Mouse (Mus musculus) kidney, embryonic 14.5 days (tissue): ENCODE data around the gene Ccdc83. TPM values are rescaled to one million over a fixed set of nuclear protein-coding genes. Genes with fewer than 3 reads are reported as not detected.

Experiments
- ATAC-seq: fragments of 200-750 bp; cut with Nextera tagmentation; 2 replicates; pipeline ENCODE4 v1.8.0; 2017; ENCODE audit warnings: moderate number of reproducible peaks, mild to moderate bottlenecking, moderate TSS enrichment, moderate library complexity; ENCODE audit not compliant: low FRiP score, low TSS enrichment
- H3K27ac ChIP-seq: fragments of 300-500 bp; sonication (generic); 2 replicates; pipeline ENCODE4 v1.5.1; 2014; ENCODE audit warnings: low read depth, mild to moderate bottlenecking, low read length, moderate library complexity, mixed read lengths
- H3K27me3 ChIP-seq: fragments of 300-500 bp; sonication (generic); 2 replicates; pipeline ENCODE4 v1.6.1; 2014; ENCODE audit warnings: mild to moderate bottlenecking, low read length; ENCODE audit not compliant: control insufficient read depth, insufficient read depth
- H3K36me3 ChIP-seq: fragments of 300-500 bp; sonication (generic); 2 replicates; pipeline ENCODE4 v1.6.1; 2014; ENCODE audit warnings: low read length, mixed read lengths; ENCODE audit not compliant: control insufficient read depth, insufficient read depth
- H3K4me1 ChIP-seq: fragments of 300-500 bp; sonication (generic); 2 replicates; pipeline ENCODE4 v1.6.1; 2014; ENCODE audit warnings: low read length, mixed read lengths; ENCODE audit not compliant: control insufficient read depth, insufficient read depth
- H3K4me2 ChIP-seq: fragments of 300-500 bp; sonication (generic); replicated peaks from 2 replicates; pipeline ENCODE4 v1.6.1; 2014; ENCODE audit warnings: low read depth, mild to moderate bottlenecking, low read length
- H3K4me3 ChIP-seq: fragments of 300-500 bp; sonication (generic); 2 replicates; pipeline ENCODE4 v1.5.1; 2014; ENCODE audit warnings: mild to moderate bottlenecking, low read length
- H3K9ac ChIP-seq: fragments of 300-500 bp; sonication (generic); 2 replicates; pipeline ENCODE4 v1.6.1; 2014; ENCODE audit warnings: low read depth, mild to moderate bottlenecking, low read length, moderate library complexity
- H3K9me3 ChIP-seq: fragments of 300-500 bp; sonication (generic); 2 replicates; pipeline ENCODE4 v1.6.1; 2016; ENCODE audit warnings: low read length; ENCODE audit not compliant: control insufficient read depth
- WGBS: fragments of 180-500 bp; shearing (Covaris S2); extraction: QIAGEN DNeasy Blood & Tissue Kit; methylation state at CpG from one replicate; pipeline ENCODE4 v1.1.7; 2014; 5-methylcytosine and 5-hydroxymethylcytosine counted together
- polyA plus RNA-seq: library from polyadenylated mRNA; unstranded; fragments of >200 nt; fragmentation: Nextera tagmentation; extraction: Ambion mirVana; gene quantifications from 2 replicates; pipeline ENCODE4 v1.2.1, GENCODE M21; 2014

Gene Ccdc83
- polyA plus RNA-seq, 1 experiment from 2014 or later, result not detected

DNA sequence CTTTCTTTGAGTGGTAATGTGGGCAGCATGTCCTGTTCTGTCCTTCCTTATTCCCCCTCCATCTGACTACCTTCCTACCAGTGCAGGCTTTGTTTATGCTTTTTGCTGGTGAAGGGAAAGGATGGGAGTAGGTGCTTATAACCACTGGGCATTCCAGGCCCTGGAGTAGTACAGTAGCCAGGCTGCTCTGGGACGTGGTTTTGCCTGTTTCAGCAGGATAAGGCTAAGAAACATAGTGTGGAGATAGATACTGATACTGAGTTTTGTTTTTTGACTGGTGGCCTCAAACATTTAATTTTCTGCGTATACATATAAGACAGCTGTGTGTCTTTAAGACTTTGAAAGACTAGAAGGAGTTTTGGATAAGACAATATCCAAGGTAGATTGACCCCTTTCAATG is 61.7 kb downstream of the Ccdc83 start:
- WGBS, result 89% methylated on average over 2 of the region's 2 CpGs
- H3K27ac ChIP-seq, result no peak overlapping the region

GRCm38 (mm10) chr7:90201877-90202465 is 63.6 kb downstream of the Ccdc83 start:
- H3K9ac ChIP-seq, result no peak overlapping the region
- no peaks in the 10 kb centered on the region for H3K27me3 ChIP-seq
- H3K4me2 ChIP-seq, result no peak overlapping the region
- no peak for ATAC-seq
- no peak overlapping the region for H3K27ac ChIP-seq
- H3K9me3 ChIP-seq, result no peaks in the 10 kb centered on the region
- no peak overlapping the region for H3K4me3 ChIP-seq
- H3K36me3 ChIP-seq, result peaks cover 30% of the 10 kb centered on the region
- 89% methylated on average over 2 of the region's 2 CpGs for WGBS
- H3K4me1 ChIP-seq, result no peaks in the 10 kb centered on the region

More for the DNA sequence above, 61.7 kb downstream of the Ccdc83 start:
- H3K4me1 ChIP-seq, result no peaks in the 10 kb centered on the region
- H3K4me3 ChIP-seq, result no peak overlapping the region
- H3K9ac ChIP-seq, result no peak overlapping the region
- ATAC-seq, result no peak
- no peaks in the 10 kb centered on the region for H3K9me3 ChIP-seq
- H3K36me3 ChIP-seq, result peaks cover 38% of the 10 kb centered on the region
- H3K4me2 ChIP-seq, result no peak overlapping the region
- no peaks in the 10 kb centered on the region for H3K27me3 ChIP-seq

GRCm38 (mm10) chr7:90200251-90200650 is 65.3 kb downstream of the Ccdc83 start:
- H3K27me3 ChIP-seq, result no peaks in the 10 kb centered on the region
- no peak overlapping the region for H3K9ac ChIP-seq
- peaks cover 38% of the 10 kb centered on the region for H3K36me3 ChIP-seq
- 95% methylated on average over 5 of the region's 5 CpGs for WGBS
- no peak overlapping the region for H3K4me3 ChIP-seq
- ATAC-seq, result no peak
- no peak overlapping the region for H3K4me2 ChIP-seq
- H3K9me3 ChIP-seq, result no peaks in the 10 kb centered on the region
- no peak overlapping the region for H3K27ac ChIP-seq
- no peaks in the 10 kb centered on the region for H3K4me1 ChIP-seq

- Histone ChIP-seq H3K9ac (no peak overlapping the region), H3K4me1 (no peaks in the 10 kb centered on the region), H3K27me3 (no peaks in the 10 kb centered on the region), H3K4me2 (no peak overlapping the region), H3K9me3 (no peaks in the 10 kb centered on the region), H3K27ac (no peak overlapping the region), H3K4me3 (no peak overlapping the region), H3K36me3 (peaks cover 45% of the 10 kb centered on the region)
- 96% methylated on average over 1 of the region's 1 CpGs for WGBS
- ATAC-seq, result no peak
These were observed 84.9 kb downstream of the Ccdc83 start for GRCm38 (mm10) chr7:90180635-90181034.

GRCm38 (mm10) chr7:90175576-90175975 is 90.0 kb downstream of the Ccdc83 start:
- no peak overlapping the region for H3K4me2 ChIP-seq
- H3K9ac ChIP-seq, result no peak overlapping the region
- no peaks in the 10 kb centered on the region for H3K4me1 ChIP-seq
- no peak overlapping the region for H3K4me3 ChIP-seq
- WGBS, result 88% methylated on average over 2 of the region's 2 CpGs
- ATAC-seq, result no peak
- peaks cover 50% of the 10 kb centered on the region for H3K36me3 ChIP-seq
- H3K9me3 ChIP-seq, result no peaks in the 10 kb centered on the region
- no peaks in the 10 kb centered on the region for H3K27me3 ChIP-seq
- H3K27ac ChIP-seq, result no peak overlapping the region

Other genes starting within 250 kb of the Ccdc83 start
- gene Picalm, start 135.6 kb downstream of the Ccdc83 start, polyA plus RNA-seq, result 47.9 and 52.1 TPM in 2 replicates
- gene Sytl2, start 36.5 kb upstream of the Ccdc83 start, polyA plus RNA-seq, result 3.8 and 9.2 TPM in 2 replicates
- gene Ccdc89, start 160.8 kb upstream of the Ccdc83 start, polyA plus RNA-seq, result 1.8 and 2.4 TPM in 2 replicates
- gene Crebzf, start 177.0 kb upstream of the Ccdc83 start, polyA plus RNA-seq, result 54.2 and 55.3 TPM in 2 replicates
- gene Tmem126a, start 191.5 kb upstream of the Ccdc83 start, polyA plus RNA-seq, result 113 and 132 TPM in 2 replicates
- gene Tmem126b, start 210.2 kb upstream of the Ccdc83 start, polyA plus RNA-seq, result 33.1 and 33.5 TPM in 2 replicates
- 0.97 and 1.0 TPM in 2 replicates for gene Dlg2, start 210.9 kb upstream of the Ccdc83 start, polyA plus RNA-seq